Mouse (Mus musculus) frontal cortex, postnatal 25 days (tissue): ENCODE data around the gene Lsm14a.
"Not testable (repeated sequence)": the region's sequence is repeated elsewhere in the genome, so short reads cannot be mapped to it uniquely, and the experiment has no call there.

Experiments used
- DNase-seq, 2 experiments: peaks; one replicate each; pipeline ENCODE4 v3.0.0; 2022; ENCODE audit warnings: low spot score in 2 of 2

Lsm14a gene

GRCm38 (mm10) chr7:34373906-34374305, 19.2 kb downstream of the Lsm14a start:
- no peak for DNase-seq

DNA sequence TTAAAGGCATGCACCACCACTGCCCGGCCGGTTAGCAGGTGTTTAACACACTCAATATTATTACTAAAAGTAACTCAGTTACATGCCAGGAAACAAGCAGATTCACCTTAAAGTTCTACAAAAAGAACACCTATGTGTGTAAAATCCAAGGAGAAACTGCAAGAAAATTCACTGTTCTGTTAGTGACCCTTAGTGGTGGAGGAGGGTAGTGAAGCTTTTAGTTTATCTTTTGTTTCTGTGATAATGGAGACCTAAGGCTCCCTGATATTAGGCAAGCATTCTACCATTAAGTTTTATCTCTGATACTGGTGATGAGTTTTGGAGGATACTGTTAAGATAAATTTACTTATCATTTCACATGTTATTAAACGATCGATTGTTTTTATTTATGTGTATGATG, 37.5 kb downstream of the Lsm14a start:
- DNase-seq = no peak

- no peak for DNase-seq
Measured at GRCm38 (mm10) chr7:34351997-34352396, 41.1 kb downstream of the Lsm14a start.

- no peak for DNase-seq
Measured at GRCm38 (mm10) chr7:34350166-34350565, 42.9 kb downstream of the Lsm14a start.

- DNase-seq = no peak
Measured at GRCm38 (mm10) chr7:34348011-34348410, 45.1 kb downstream of the Lsm14a start.

GRCm38 (mm10) chr7:34347041-34347440, 46.1 kb downstream of the Lsm14a start:
- no peak for DNase-seq

DNA sequence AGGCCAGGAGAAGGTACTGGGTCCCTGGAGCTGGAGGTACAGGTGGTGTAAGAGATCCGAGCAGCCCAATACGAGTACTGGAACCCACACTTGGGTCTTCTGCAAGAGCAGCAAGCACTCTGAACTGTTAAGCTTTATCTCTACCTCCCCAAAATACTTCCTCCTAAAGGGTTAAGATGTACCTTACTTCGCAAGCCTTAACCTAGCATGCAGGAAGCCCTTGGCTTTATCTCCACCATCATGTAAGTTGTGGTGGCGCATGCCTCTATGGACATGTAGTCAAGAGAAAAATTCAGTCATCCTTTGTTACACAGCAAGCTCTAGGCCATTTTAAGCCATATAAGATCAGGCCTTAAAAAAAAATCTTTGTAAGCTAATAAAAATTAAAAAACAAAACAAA, 46.6 kb downstream of the Lsm14a start:
- DNase-seq = no peak

DNA sequence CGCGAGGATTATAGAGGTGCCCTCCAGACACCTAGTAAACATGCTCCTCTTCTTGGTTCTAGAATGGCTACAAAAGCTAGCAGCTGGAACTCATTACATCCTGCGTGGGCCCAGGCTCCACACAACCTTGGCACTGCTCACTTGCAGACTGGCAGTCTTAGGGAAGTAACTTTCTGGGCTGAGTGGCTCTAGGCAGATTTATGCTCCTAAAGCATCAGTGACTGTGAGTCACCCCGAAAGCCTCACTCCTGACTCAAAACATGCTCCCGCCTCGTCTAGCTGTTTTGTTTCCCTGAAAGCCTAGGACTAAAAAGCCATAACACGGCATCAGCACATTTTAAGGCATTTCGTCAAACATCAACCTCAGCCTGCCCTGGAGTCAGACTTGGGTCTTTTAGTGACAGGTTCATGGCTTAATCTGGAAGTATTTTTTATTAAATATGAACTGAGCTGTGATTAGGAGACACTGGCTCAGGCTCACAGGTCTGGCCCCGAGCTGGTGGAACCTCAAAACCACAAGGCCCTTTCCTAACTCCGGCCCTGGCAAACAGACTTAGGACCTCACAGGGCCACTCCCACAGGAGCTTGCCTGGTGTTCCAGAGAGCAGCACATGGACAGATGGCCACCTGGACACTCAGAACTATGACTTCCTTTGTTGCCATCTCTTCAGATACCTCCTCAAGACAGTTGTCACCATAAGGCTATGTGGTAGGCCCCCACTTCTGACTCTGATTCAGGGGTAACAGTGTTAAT, 50.9 kb downstream of the Lsm14a start:
- DNase-seq = no peak

- no peak for DNase-seq
Measured at GRCm38 (mm10) chr7:34340841-34341240, 52.3 kb downstream of the Lsm14a start.

DNA sequence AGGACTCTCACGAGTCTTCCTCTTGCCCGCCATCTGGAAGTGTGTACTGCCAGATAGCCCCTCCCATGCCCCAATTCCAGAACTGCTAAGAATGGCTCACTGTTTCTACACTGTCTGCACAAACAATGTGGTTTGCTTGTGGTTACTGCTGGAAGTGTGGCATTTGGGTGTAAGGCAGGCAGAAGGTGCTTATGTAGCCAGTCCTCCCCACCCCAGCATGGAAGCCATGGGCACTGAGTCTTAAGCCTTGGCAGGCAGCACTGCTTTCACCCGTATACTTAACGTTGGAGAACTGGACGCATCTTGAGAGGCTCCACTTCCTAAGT, 54.0 kb downstream of the Lsm14a start:
- no peak for DNase-seq

DNA sequence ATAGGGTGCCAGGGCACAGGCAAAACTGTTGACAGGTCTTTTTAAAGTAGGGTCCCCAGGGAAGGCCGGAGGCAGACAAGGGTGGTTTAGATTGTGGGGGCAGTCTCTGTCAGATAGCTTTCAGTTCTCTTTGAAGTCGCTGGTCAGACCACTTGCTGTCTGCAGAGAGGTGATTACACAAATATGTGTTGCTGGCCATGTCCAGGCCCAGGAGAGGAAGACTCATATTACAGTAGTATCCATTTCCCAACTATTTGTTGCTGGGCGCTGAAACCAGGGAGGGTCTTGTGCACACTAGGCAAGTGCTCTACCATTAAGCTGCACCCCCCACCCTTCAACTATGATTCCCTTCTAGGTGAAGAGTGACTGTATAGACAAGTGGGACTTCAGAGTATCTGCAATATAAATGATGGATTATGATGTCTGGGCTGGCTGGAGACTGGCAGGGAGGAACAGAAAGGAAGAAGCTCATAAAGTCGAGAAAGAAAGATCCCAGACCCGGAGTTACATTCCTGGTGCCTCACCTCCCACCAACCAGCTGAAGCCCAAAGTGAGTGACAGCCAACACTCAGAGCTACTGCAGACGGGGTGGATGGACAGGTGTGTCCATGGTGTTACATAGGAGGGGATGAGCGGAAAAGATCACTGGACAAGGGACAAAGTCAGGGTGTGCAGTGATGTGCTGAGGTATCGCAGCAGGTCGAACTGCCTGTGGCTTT, 54.5 kb downstream of the Lsm14a start:
- DNase-seq = no peak

DNA sequence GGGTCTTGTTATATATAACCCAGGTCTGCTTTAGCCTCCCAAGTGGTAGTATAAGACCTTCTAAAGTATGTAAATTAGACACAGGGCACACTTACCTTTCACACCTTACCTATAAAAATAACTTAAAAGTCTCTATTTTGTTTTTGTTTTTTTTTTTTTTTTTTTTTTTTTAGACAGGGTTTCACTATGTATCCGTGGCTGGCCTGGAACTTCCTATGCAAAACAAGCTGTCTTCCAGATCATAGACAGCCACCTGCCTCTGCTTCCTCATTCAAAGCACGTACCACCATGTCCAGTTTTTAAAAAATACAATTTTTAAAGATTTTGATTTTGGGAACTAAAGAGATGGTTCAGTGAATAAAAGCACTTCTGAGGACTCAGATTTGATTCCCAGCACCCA, 55.8 kb downstream of the Lsm14a start:
- no peak for DNase-seq

GRCm38 (mm10) chr7:34336545-34336944, 56.6 kb downstream of the Lsm14a start:
- not testable (repeated sequence) for DNase-seq

DNA sequence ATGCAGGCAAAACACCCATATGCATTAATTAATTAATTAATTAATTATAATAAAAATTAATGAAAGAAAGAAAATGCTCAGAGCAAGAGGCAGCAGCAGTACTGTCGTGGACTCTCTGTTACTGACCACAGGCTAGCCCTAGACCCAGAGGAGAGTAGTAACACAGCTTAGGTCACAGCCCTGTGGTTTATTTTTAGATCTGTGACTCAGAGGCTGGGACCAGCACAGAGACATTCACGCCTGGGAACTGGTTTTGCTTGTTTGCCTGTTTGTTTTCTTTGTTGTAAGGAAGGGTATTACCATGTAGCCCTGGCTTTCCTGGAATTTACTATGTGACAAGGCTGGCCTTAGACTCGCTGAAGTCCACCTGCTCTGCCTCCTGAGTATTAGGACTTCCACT, 65.6 kb downstream of the Lsm14a start:
- DNase-seq = no peak

GRCm38 (mm10) chr7:34324857-34325256, 68.3 kb downstream of the Lsm14a start:
- no peak for DNase-seq

- DNase-seq = no peak
Measured at GRCm38 (mm10) chr7:34324005-34324404, 69.1 kb downstream of the Lsm14a start.

DNA sequence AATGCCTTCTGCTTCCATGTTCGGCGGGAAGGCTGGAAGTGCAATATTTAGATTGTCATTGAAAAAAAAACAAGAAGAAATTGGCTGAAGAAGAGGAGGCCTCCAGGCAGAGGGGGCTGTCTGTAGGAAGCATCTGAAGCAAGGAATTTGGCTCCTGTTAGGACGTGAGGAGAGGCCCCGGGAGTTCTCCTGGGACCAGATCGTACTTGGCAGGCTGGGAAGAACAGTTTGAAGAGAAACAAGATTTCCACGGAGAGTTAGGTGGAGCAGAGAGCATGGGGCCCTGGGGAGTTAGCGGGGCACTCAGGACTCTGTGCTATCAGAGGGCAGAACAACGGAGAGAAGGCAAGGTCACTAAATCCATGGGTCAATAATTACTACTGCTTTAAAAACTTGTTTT, 69.8 kb downstream of the Lsm14a start:
- no peak for DNase-seq

DNA sequence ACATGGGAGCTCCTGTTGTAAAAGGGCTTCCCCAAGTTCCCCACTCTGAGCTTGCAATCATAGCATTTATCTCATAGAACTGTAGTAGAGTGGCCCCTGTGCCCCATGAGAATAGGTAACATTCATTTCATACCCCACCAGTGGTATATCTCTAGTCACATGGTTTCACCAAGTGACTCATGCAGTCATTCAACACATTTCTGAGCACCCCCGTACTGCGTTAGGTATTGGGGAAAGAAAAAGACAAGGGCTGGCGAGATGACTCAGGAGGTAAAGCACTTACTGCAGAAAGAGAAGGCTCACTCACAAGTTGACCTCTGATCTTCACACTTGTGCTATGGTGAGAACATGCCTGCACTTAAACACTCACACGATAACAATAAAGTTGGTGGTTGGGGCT, 71.2 kb downstream of the Lsm14a start:
- DNase-seq = no peak

- DNase-seq = no peak
Measured at GRCm38 (mm10) chr7:34321119-34321518, 72.0 kb downstream of the Lsm14a start.

DNA sequence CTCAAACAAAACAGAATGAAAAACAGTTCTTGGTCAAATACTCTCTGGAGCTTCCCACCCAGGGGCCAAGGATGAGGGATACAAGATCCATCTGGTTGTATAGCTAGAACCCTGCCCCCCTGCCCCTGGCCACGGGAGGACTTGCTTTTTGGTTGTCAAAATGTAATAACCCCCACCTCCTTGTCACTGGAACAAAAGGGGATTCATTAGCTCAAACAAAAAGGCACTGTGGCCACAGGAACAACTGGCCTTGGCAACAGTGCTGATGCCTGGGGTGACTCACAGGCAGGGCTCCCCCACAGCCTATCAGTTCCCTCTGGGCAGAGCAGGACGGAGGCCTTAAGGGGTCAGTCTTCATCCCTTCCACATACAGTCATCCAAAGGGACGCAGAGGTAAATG, 73.2 kb downstream of the Lsm14a start:
- no peak for DNase-seq

- no peak for DNase-seq
Measured at GRCm38 (mm10) chr7:34319123-34319522, 74.0 kb downstream of the Lsm14a start.

DNA sequence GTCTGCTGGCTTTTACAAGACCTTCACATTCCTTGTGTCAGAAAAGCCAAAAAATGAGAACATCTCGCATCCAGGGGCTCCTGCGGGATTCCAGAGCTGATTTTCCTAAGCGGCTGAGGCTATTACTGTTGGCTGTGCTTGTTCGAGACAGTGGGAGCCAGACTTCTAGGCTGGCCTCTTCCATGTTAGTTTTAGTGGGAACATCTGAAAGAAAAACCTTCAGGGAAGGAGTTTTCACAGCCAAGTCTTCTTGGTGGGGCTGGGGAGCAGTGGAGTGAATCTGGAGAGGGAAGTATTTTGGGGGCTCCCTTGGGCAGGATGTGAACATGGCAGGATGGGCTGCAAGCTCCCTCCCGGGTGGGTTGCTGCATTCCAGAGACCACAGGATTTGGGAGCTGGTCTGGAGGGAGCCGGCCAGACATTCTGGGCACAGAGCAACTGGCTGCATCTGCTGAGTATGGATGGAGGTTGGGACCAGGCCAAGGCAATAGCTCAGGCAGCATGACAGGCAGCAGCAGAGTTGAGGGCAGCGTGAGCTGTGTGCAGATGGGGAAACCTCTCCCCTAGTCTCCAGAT, 75.1 kb downstream of the Lsm14a start:
- DNase-seq = no peak

- DNase-seq = peak; percentile 72 to 79
Measured at GRCm38 (mm10) chr7:34313443-34313875, 79.7 kb downstream of the Lsm14a start, which contains the start of gene 4931406P16Rik. Gene 4931406P16Rik (minus strand): TSS chr7:34313551.
